Mouse (Mus musculus) B cell, adult 2 months (primary cell): ENCODE measurements around the gene Homer1.

Source experiments
- DNase-seq, 2 experiments: peaks; one replicate each; pipeline ENCODE4 v3.0.0; 2022

Gene Homer1

GRCm38 (mm10) chr13:93401947-93402346 lies 102.5 kb downstream of the Homer1 start:
- DNase-seq, result no peak

- no peak for DNase-seq
Measured at GRCm38 (mm10) chr13:93406855-93407254, 107.4 kb downstream of the Homer1 start.

- no peak for DNase-seq
Measured at GRCm38 (mm10) chr13:93410343-93410742, 110.9 kb downstream of the Homer1 start.

- DNase-seq, result no peak
Measured at GRCm38 (mm10) chr13:93415055-93415454, 115.6 kb downstream of the Homer1 start.

- no peak for DNase-seq
Measured at GRCm38 (mm10) chr13:93418292-93418691, 118.9 kb downstream of the Homer1 start.

GRCm38 (mm10) chr13:93419779-93420178 lies 120.3 kb downstream of the Homer1 start:
- no peak for DNase-seq

GRCm38 (mm10) chr13:93423224-93423623 lies 123.8 kb downstream of the Homer1 start:
- DNase-seq, result no peak

GRCm38 (mm10) chr13:93427920-93428876 lies 128.8 kb downstream of the Homer1 start:
- DNase-seq, result no peak

- no peak for DNase-seq
Measured at GRCm38 (mm10) chr13:93429205-93429604, 129.8 kb downstream of the Homer1 start.

GRCm38 (mm10) chr13:93440167-93440566 lies 140.7 kb downstream of the Homer1 start:
- DNase-seq, result no peak

GRCm38 (mm10) chr13:93453275-93453674 lies 153.8 kb downstream of the Homer1 start:
- no peak for DNase-seq
